16 mouse cellular contexts compared by ENCODE assay signal in the genomic region with DNA sequence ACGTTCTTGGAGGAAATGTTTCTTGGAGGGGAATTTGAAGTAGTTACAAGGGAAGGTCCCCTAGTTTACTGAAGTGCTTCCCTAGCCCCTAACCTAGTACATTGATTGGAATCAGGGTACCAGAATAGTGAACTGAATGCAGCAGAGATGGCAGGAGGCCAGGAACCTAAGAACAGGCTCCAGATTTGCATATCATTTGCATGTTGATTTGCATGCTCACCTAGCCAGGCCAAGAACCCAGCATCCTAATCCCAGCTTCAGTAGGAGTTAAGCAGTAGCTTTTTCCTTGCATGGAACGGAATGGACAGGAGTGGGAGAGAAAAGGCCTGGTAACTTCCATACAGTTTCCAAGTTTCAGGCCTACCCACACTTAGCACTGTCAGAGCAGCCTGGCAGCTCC. TPM values are rescaled to one million over a fixed set of nuclear protein-coding genes. Genes with fewer than 3 reads are reported as not detected.
A peak's percentile ranks its signal among the peaks of the same experiment; 100 is the strongest.
DNase-seq lines count a peak whose midpoint lies in the region; ATAC-seq and TF ChIP-seq lines count a peak whose summit lies in the region.
"Had no signal": no experiment of that assay in that cellular context is flagged by ENCODE, and none has a peak within 500 bp of the region (broad histone marks: within the 10 kb centered on the region; RNA-seq: fewer than 3 reads in every experiment).

No protein-coding gene starts in this region.

- H3K4me1 ChIP-seq in hindbrain, embryonic 16.5 days (ENCODE audit: control insufficient read depth, insufficient read depth, low read depth, low read length) = peaks cover 30% of the 10 kb centered on the region

- no peaks in the 10 kb centered on the region for H3K36me3 ChIP-seq in hindbrain, embryonic 16.5 days (ENCODE audit: control insufficient read depth, insufficient read depth, low read length)

- 51% methylated on average over 2 of the region's 2 CpGs for WGBS in hindbrain, embryonic 16.5 days

- no peak for TF ChIP-seq CTCF in layer of hippocampus, adult 2 months (conservative IDR thresholded peaks at IDR 0.05)

- no peak overlapping the region for H3K9ac ChIP-seq in hindbrain, embryonic 16.5 days (ENCODE audit: low read depth, low read length)
- H3K9ac ChIP-seq: lung, embryonic 14.5 days had no signal

- peak overlapping the region; percentile 90; the same call in 1 of the 2 replicates for H3K4me3 ChIP-seq in layer of hippocampus, adult 2 months
- H3K4me3 ChIP-seq in hindbrain, embryonic 16.5 days (ENCODE audit: low read length) = no peak overlapping the region

- peaks cover 13% of the 10 kb centered on the region for H3K27me3 ChIP-seq in hindbrain, embryonic 16.5 days (replicated peaks; ENCODE audit: control insufficient read depth, insufficient read depth, low read length)

- H3K4me2 ChIP-seq in hindbrain, embryonic 16.5 days (ENCODE audit: low read length) = peak overlapping the region; percentile 6; the same call in 1 of the 2 replicates
- H3K4me2 ChIP-seq: liver, embryonic 11.5 days; lung, embryonic 14.5 days had no signal

- H3K9me3 ChIP-seq in hindbrain, embryonic 16.5 days (ENCODE audit: control insufficient read depth, low read length) = no peaks in the 10 kb centered on the region

- no peak for ATAC-seq in hindbrain, embryonic 16.5 days
- ATAC-seq: CD4-positive, CD25-positive, alpha-beta regulatory T cell, adult 4 months had no signal

- peak overlapping the region; percentile 95 for H3K27ac ChIP-seq in layer of hippocampus, adult 2 months
- H3K27ac ChIP-seq in hindbrain, embryonic 16.5 days (ENCODE audit: low read depth, low read length) = peak overlapping the region; percentile 83; the same call in 1 of the 2 replicates

- no peak for DNase-seq in layer of hippocampus, adult 2 months (ENCODE audit: low spot score in 2 of 2)
- DNase-seq in layer of hippocampus, postnatal 36 days = no peak
- peak; percentile 45 for DNase-seq in right cerebral cortex, postnatal 14 days
- no peak for DNase-seq in right cerebral cortex, postnatal 36 days (ENCODE audit: low spot score in 2 of 2)
- DNase-seq in kidney, adult 9 months = no peak
- DNase-seq in urinary bladder, postnatal 25 days (ENCODE audit: low spot score) = no peak
- DNase-seq: adrenal gland, postnatal 10 days; cerebellum, adult 9-11 months; kidney, adult 2 months; lung, embryonic 14.5 days had no signal

RNA-seq across cellular contexts. Expression of gene Dscaml1, which starts 7.7 kb away (rescaled TPM):
- total RNA-seq in layer of hippocampus, adult 2 months (2021) = 100 to 1,000 TPM in 1 of 2 experiments, 10 to 100 TPM in 1; 95.8 to 102 TPM
- total RNA-seq in layer of hippocampus, postnatal 36 days (2021) = 10 to 100 TPM; 88.0 to 91.7 TPM
- polyA plus RNA-seq in hindbrain, embryonic 16.5 days (2015; fragmentation: Nextera tagmentation; extraction: Ambion mirVana) = 10.8 and 17.7 TPM in 2 replicates
- total RNA-seq: granulocyte monocyte progenitor cell, adult 5-6 weeks; hematopoietic stem cell, adult 5-6 weeks; megakaryocyte progenitor cell, adult 5-6 weeks had no signal
- polyA plus RNA-seq: CD4-positive, CD25-positive, alpha-beta regulatory T cell, adult 4 months had no signal

RNA-seq across cellular contexts. Expression of gene Fxyd2, which starts 34.7 kb away (rescaled TPM):
- 10 to 100 TPM; 10.2 to 10.9 TPM for total RNA-seq in layer of hippocampus, adult 2 months (2021)
- 1 to 10 TPM; 6.8 to 7.9 TPM for total RNA-seq in layer of hippocampus, postnatal 36 days (2021)
- 11.7 and 15.7 TPM in 2 replicates for polyA plus RNA-seq in hindbrain, embryonic 16.5 days (2015; fragmentation: Nextera tagmentation; extraction: Ambion mirVana)
- total RNA-seq: hematopoietic stem cell, adult 5-6 weeks had no signal
- polyA plus RNA-seq: CD4-positive, CD25-positive, alpha-beta regulatory T cell, adult 4 months had no signal
